Mouse (Mus musculus) liver, embryonic 14.5 days (tissue): ENCODE measurements around the gene Slpi.

Experiments
- CTCF ChIP-seq: IDR thresholded peaks from 2 replicates; pipeline ENCODE4 v1.5.1; 2016; ENCODE audit warnings: antibody characterized with exemption, low read depth, control low read depth
- EP300 ChIP-seq: IDR thresholded peaks from 2 replicates; pipeline ENCODE4 v1.6.1; 2016; ENCODE audit warnings: antibody characterized with exemption, low read depth

DNA sequence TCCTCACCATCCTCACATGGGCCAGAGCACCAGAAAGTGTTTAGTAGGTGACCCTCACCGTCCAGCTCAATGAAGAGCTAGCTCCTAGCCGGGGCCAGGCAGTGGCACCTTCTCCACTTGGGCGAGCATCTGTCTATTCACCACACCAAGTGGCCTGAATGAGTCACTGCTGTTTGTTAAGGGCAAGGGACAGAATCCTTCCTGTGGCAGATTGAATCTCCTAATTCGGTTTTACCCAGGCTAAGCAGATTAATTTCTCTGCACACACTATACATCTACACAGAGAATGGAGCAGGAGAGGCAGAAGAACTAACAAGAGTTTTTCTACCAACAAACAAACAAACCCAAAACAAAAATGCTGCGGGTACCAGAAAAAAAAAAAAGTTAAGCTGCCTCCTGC lies 38.1 kb upstream of the Slpi start:
- no peak for TF ChIP-seq CTCF
- no peak for TF ChIP-seq EP300
